Mouse (Mus musculus): Measurements from ENCODE around the gene Pi4k2a. TPM values are rescaled to one million over a fixed set of nuclear protein-coding genes. Genes with fewer than 3 reads are reported as not detected.

The Pi4k2a gene
- polyA plus RNA-seq, 1 experiment, result 18.7 TPM

DNA sequence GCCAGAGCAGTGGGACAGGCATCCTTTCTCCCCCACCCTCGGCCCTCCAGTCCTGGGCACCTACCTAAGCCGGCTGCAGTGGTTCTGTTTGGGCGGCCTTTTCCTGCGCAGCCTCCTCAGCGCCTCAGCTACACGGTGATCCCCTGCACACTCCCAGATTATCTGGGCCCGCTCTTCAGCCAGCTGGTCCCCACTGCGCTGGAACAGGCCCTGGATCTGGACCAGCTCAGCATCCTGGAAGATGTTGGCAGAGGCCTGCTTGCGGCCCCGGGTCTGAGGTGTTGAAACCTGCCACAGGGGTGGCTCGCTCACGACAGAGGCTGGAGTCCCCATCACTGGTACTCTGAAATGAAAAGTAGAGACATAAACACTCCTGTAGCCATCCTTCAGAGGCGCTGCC lies 34.4 kb downstream of the Pi4k2a start:
- Histone ChIP-seq H3K79me3 (ENCODE audit: low read depth) (peaks cover 16% of the 10 kb centered on the region), H3K4me3 (ENCODE audit: insufficient read depth, poor library complexity, severe bottlenecking) (no peak overlapping the region), H3K27me3 (ENCODE audit: control insufficient read depth, insufficient read depth, insufficient read length) (no peaks in the 10 kb centered on the region), H3K36me3 (ENCODE audit: control insufficient read depth, insufficient read depth) (peaks cover 48% of the 10 kb centered on the region), H3K79me2 (ENCODE audit: control insufficient read depth, insufficient read depth) (peaks cover 38% of the 10 kb centered on the region), H3ac (ENCODE audit: control insufficient read depth, insufficient read length, low read depth) (no peak overlapping the region)
- TF ChIP-seq MYOD1 (IDR thresholded peaks at IDR 0.05; ENCODE audit: control insufficient read depth, insufficient read length, low read depth) (no peak), USF1 (IDR thresholded peaks at IDR 0.05; ENCODE audit: low read depth) (no peak), CTCF (IDR thresholded peaks at IDR 0.05; ENCODE audit: control insufficient read depth, insufficient read depth, insufficient read length) (no peak), CEBPB (IDR thresholded peaks at IDR 0.05; ENCODE audit: low read depth) (no peak), MYOG (IDR thresholded peaks at IDR 0.05; ENCODE audit: control insufficient read depth, extremely low read depth, insufficient read length) (no peak), MAX (IDR thresholded peaks at IDR 0.05) (no peak), FOSL1 (IDR thresholded peaks at IDR 0.05; ENCODE audit: insufficient read depth, low read length, poor library complexity, severe bottlenecking) (no peak)

DNA sequence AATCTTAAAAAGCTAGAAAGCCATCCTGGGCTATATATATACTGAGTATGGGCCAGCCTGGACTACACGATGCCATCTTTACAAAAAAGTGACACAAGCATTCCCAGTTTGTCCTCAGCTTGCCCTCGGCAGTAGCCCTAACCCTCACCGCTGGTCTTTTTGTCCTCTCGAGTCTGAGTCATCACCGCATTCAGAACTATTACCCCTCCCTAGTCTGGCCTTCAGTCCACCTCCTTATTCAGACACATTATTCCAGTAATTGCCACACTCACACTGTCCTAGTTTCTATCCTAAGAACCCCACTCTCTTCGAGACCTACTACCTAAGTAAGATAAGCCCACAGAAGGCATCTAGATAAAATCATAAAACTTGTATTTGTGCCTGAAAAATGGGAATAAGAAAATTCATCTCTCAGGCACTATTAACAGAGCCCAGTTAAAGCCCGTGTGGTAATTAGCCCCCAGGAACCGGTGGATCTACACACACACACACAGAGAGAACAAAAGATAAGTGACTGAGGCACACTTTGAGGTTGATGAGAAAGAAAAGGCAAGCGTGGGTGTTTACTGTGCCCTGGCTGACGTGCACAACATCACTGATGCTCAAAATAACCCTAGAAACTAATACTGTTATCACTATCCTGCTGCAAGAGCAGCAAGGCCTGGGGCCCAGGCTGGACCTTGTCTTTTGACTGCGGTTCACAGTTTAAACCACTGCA lies 35.4 kb downstream of the Pi4k2a start:
- Histone ChIP-seq H3K79me2 (ENCODE audit: control insufficient read depth, insufficient read depth) (peaks cover 38% of the 10 kb centered on the region), H3K36me3 (ENCODE audit: control insufficient read depth, insufficient read depth) (peaks cover 42% of the 10 kb centered on the region), H3K27me3 (ENCODE audit: control insufficient read depth, insufficient read depth, insufficient read length) (no peaks in the 10 kb centered on the region), H3K79me3 (ENCODE audit: low read depth) (peaks cover 16% of the 10 kb centered on the region), H3K4me3 (ENCODE audit: insufficient read depth, poor library complexity, severe bottlenecking) (no peak overlapping the region), H3ac (ENCODE audit: control insufficient read depth, insufficient read length, low read depth) (no peak overlapping the region)
- TF ChIP-seq USF1 (IDR thresholded peaks at IDR 0.05; ENCODE audit: low read depth), result no peak
- no peak for TF ChIP-seq MAX (IDR thresholded peaks at IDR 0.05)
- TF ChIP-seq FOSL1 (IDR thresholded peaks at IDR 0.05; ENCODE audit: insufficient read depth, low read length, poor library complexity, severe bottlenecking), result no peak
- TF ChIP-seq MYOG (IDR thresholded peaks at IDR 0.05; ENCODE audit: control insufficient read depth, extremely low read depth, insufficient read length), result no peak

DNA sequence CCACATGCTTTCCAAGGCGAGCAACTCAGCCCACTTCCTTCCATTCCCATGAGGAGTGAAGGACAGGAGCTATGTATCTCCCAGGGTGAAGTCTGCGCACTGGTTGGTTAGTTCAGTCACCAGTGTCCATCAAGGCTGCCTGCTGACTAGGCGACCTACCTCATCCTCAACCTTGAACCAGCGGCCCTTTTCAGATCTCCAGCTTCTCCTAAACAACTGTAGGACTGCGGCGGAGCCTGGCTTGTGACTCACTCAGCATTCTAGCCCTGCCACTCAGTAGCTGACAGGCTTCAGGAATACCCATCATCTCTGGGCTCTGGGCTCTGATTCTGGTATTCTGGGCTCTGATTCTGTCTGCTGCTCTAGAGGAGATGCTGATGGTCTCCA lies 35.9 kb downstream of the Pi4k2a start:
- no peak for TF ChIP-seq USF1 (IDR thresholded peaks at IDR 0.05; ENCODE audit: low read depth)
- no peak for TF ChIP-seq CEBPB (IDR thresholded peaks at IDR 0.05; ENCODE audit: low read depth)
- no peak for TF ChIP-seq MYOD1 (IDR thresholded peaks at IDR 0.05; ENCODE audit: control insufficient read depth, insufficient read length, low read depth)
- TF ChIP-seq MYOG (IDR thresholded peaks at IDR 0.05; ENCODE audit: control insufficient read depth, extremely low read depth, insufficient read length), result no peak
- TF ChIP-seq CTCF (IDR thresholded peaks at IDR 0.05; ENCODE audit: control insufficient read depth, insufficient read depth, insufficient read length), result no peak
- TF ChIP-seq FOSL1 (IDR thresholded peaks at IDR 0.05; ENCODE audit: insufficient read depth, low read length, poor library complexity, severe bottlenecking), result no peak
- no peak for TF ChIP-seq MAX (IDR thresholded peaks at IDR 0.05)
- Histone ChIP-seq H3K4me3 (ENCODE audit: insufficient read depth, poor library complexity, severe bottlenecking) (no peak overlapping the region), H3ac (ENCODE audit: control insufficient read depth, insufficient read length, low read depth) (no peak overlapping the region), H3K36me3 (ENCODE audit: control insufficient read depth, insufficient read depth) (peaks cover 37% of the 10 kb centered on the region), H3K79me3 (ENCODE audit: low read depth) (peaks cover 16% of the 10 kb centered on the region), H3K79me2 (ENCODE audit: control insufficient read depth, insufficient read depth) (peaks cover 38% of the 10 kb centered on the region), H3K27me3 (ENCODE audit: control insufficient read depth, insufficient read depth, insufficient read length) (no peaks in the 10 kb centered on the region)

DNA sequence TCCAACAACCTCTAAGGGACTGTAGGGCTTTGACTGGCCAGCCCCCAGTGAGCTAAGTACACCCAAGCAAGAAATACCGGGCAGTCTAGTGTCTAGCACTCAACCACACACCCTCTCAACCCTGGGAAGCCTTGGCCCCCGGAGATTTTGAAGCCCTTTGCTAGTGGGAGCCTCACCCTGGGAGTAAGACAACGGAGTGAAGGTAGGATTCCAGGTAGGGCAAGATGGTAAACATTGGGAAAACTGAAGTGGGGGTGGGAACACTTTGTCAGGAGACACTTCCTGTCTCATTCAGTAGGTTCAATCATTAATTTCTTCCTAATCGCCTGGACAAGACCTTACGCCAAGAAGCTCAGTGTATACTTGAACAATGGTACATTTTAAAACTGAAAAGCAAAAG lies 36.8 kb downstream of the Pi4k2a start:
- TF ChIP-seq MAX (IDR thresholded peaks at IDR 0.05) (no peak), MYOG (IDR thresholded peaks at IDR 0.05; ENCODE audit: control insufficient read depth, extremely low read depth, insufficient read length) (no peak), CEBPB (IDR thresholded peaks at IDR 0.05; ENCODE audit: low read depth) (no peak), CTCF (IDR thresholded peaks at IDR 0.05; ENCODE audit: control insufficient read depth, insufficient read depth, insufficient read length) (no peak), USF1 (IDR thresholded peaks at IDR 0.05; ENCODE audit: low read depth) (no peak), MYOD1 (IDR thresholded peaks at IDR 0.05; ENCODE audit: control insufficient read depth, insufficient read length, low read depth) (no peak), FOSL1 (IDR thresholded peaks at IDR 0.05; ENCODE audit: insufficient read depth, low read length, poor library complexity, severe bottlenecking) (no peak)
- Histone ChIP-seq H3K4me3 (ENCODE audit: insufficient read depth, poor library complexity, severe bottlenecking) (no peak overlapping the region), H3K79me3 (ENCODE audit: low read depth) (peaks cover 16% of the 10 kb centered on the region), H3K27me3 (ENCODE audit: control insufficient read depth, insufficient read depth, insufficient read length) (no peaks in the 10 kb centered on the region), H3ac (ENCODE audit: control insufficient read depth, insufficient read length, low read depth) (no peak overlapping the region), H3K36me3 (ENCODE audit: control insufficient read depth, insufficient read depth) (peaks cover 29% of the 10 kb centered on the region), H3K79me2 (ENCODE audit: control insufficient read depth, insufficient read depth) (peaks cover 38% of the 10 kb centered on the region)

DNA sequence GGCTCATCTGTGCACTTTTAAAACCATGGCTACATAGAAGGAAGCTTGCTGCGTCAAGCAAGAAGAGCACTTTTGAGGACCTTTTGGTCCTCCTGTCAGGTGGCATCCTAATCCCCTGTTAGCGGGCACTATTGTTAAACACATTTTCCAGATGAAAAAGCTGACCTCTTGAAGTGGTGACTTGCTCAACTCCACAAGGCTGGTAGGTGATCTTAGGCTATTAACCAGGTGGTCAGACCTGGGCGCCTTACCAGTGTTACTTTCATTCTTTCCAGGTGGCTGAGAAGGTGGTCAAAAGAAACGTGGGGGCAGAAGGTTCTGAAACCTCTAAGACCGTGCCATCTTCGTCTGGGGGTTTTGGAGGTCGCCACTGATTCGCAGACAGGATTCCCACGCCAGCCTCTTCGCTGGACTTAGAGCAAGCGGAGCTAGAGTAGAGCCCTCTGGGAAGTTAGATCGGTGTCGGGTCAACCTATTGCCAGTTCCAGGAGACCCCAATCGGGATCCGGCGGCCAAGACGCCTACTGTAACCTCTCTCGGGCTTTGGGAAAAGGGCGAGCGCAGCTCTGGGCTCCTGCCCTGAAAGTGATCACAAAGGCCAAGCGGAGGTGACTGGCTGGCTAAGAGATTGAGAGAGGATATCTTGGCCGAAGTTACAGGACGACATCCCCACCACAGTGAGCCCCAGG lies 37.9 kb downstream of the Pi4k2a start:
- Histone ChIP-seq H3K27me3 (ENCODE audit: control insufficient read depth, insufficient read depth, insufficient read length) (no peaks in the 10 kb centered on the region), H3K36me3 (ENCODE audit: control insufficient read depth, insufficient read depth) (peaks cover 17% of the 10 kb centered on the region), H3K79me3 (ENCODE audit: low read depth) (peaks cover 16% of the 10 kb centered on the region), H3K79me2 (ENCODE audit: control insufficient read depth, insufficient read depth) (peaks cover 38% of the 10 kb centered on the region), H3ac (ENCODE audit: control insufficient read depth, insufficient read length, low read depth) (peak overlapping the region; percentile 91), H3K4me3 (ENCODE audit: insufficient read depth, poor library complexity, severe bottlenecking) (peak overlapping the region; percentile 65)
- TF ChIP-seq MAX (IDR thresholded peaks at IDR 0.05) (no peak), FOSL1 (IDR thresholded peaks at IDR 0.05; ENCODE audit: insufficient read depth, low read length, poor library complexity, severe bottlenecking) (no peak), USF1 (IDR thresholded peaks at IDR 0.05; ENCODE audit: low read depth) (no peak), CTCF (IDR thresholded peaks at IDR 0.05; ENCODE audit: control insufficient read depth, insufficient read depth, insufficient read length) (no peak), MYOD1 (IDR thresholded peaks at IDR 0.05; ENCODE audit: control insufficient read depth, insufficient read length, low read depth) (no peak), CEBPB (IDR thresholded peaks at IDR 0.05; ENCODE audit: low read depth) (no peak), MYOG (IDR thresholded peaks at IDR 0.05; ENCODE audit: control insufficient read depth, extremely low read depth, insufficient read length) (no peak)
